Mouse (Mus musculus) heart, adult 11 months (tissue): ENCODE results near the gene Dclk2.

ENCODE experiments used
- DNase-seq: peaks from one replicate; pipeline ENCODE4 v3.0.0; 2022

Gene Dclk2

GRCm38 (mm10) chr3:86842461-86842860 is 78.2 kb downstream of the Dclk2 start:
- DNase-seq = peak; percentile 15

GRCm38 (mm10) chr3:86839606-86840005 is 81.0 kb downstream of the Dclk2 start:
- no peak for DNase-seq

GRCm38 (mm10) chr3:86837386-86837785 is 83.3 kb downstream of the Dclk2 start:
- DNase-seq = peak; percentile 27

DNA sequence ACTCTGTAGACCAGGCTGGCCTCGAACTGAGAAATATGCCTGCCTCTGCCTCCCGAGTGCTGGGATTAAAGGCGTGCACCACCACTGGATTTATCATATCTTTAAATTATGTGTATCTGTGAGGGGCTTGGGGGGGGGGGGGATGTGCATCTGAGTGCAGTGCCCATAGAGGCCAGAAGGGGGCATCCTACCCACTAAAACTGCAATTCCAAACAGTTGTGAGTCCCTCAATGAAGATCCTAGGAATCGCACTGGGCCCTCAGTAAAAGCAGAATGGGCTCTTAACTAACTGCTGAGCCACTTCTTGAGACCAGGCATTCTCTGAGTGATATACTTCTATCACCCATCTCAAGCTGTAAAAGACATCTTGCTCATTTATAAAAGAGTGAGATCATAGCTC is 85.5 kb downstream of the Dclk2 start:
- peak; percentile 50 for DNase-seq

DNA sequence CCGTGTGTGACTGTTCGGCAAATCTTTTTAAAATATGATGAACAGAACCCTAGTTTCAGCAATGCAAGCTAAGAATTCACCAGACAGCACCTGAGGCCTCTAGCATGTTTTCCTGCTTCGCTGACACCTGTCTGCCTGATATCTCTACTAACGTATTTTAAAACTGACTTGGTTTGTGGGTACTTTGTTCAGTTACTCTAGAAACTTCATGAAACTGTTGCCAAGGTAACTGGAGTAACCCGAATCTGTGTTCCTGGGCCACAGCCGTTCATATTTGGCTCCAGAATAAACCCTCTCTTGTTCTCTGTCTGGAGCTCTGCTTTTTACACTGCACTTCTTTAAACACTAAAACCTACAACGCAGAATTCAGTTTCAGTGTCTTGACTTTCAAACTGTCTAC is 86.3 kb downstream of the Dclk2 start:
- DNase-seq = peak; percentile 19

DNA sequence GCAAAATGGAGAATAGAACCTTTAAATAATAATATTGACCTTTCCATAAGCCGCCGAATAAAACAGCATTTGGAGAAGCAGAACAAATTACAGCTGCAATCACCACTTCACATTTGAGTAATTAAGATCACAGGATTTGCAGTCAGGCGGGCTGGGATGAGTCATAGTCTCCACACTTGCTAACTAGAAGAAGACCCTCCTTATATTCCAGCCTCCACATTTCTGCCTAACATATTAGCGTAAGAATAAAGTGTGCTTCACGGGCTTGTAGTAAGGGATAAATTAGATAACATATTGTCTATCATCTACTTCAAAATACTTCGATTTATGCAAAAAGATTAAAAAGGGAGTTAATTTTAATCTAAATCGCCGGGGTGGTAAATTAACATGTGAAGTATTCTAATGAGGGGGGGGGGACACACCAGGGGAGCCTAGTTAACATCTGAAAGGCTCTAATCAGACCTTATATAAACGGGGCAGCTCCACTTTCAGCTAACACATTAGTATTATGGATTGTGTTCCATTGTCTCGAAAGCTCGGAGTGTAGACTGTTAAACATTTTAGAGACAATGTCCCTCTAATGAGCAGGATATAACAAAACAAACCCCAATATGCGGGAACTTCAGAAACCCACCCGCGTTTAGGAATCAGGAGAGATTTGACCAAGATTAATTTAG is 87.9 kb downstream of the Dclk2 start:
- DNase-seq = peak; percentile 14

- no peak for DNase-seq
Measured at GRCm38 (mm10) chr3:86832115-86832514, 88.5 kb downstream of the Dclk2 start.

DNA sequence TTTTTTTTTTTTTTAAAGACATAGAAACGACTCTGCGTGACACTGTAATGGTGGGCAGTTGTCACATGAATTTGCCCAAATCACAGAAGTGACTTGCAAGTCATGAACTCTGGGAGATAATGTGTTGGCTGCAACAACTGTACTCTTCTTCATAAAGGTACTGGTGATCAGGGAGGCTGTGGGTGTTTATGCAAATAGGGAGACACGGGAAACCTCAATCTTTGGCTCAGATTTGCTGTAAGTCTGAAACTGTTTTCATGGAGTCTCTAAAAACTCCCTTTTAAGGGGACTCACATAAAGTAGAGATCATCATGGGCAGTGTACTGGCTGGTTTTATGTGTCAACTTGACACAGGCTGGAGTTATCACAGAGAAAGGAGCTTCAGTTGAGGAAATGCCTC is 93.1 kb downstream of the Dclk2 start:
- DNase-seq = no peak

- DNase-seq = peak; percentile 61
Measured at GRCm38 (mm10) chr3:86821383-86821782, 99.3 kb downstream of the Dclk2 start.

GRCm38 (mm10) chr3:86820344-86820743 is 100.3 kb downstream of the Dclk2 start:
- DNase-seq = peak; percentile 29

DNA sequence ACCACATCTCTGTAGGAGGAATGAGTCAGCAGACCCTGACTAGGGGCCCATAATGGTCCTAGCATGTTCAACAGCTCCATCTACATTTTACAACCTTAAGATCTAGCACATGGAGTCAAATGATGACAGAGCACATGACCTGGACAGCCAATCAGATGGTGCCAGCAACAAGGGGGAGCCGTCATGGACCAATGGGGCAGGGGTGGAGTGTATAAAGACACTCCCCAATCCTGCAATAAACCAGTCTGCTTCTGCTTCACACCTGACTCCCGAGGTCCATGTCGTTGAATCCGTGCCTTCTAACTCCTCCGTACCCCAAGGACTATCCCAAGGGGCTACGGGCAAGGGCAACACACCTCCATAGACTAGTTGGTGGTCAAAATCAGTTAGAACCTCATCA is 101.3 kb downstream of the Dclk2 start:
- DNase-seq = peak; percentile 76

DNA sequence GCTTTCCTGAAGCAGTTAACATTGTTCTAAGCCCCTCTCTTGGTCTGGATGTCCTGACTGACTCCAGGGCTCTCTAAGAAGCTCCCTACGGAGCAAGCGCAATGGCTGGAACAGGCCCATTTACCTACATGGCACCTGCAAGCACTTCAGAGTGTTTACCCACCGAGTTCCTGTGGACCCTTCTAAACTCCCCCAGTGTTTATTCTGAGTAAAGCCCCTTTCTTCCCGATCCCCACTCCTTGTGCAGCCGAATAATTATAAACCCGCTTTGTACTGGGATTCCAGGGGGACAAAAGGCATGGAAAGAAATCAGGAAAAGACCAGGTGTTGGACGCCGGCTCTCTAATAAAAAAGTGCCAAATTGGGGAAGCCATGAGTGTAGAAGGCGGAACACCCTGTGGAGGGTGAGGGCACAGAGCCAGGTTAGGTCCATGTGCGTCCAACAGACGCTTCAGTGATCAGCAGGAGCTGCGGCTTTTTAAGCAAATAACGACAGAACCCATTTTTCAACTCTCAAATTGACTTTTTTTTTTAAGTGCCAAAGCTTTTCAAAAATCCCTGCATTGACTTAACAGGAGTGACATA is 102.6 kb downstream of the Dclk2 start:
- DNase-seq = peak; percentile 56

- DNase-seq = peak; percentile 98
Measured at GRCm38 (mm10) chr3:86812689-86813088, 108.0 kb downstream of the Dclk2 start.

DNA sequence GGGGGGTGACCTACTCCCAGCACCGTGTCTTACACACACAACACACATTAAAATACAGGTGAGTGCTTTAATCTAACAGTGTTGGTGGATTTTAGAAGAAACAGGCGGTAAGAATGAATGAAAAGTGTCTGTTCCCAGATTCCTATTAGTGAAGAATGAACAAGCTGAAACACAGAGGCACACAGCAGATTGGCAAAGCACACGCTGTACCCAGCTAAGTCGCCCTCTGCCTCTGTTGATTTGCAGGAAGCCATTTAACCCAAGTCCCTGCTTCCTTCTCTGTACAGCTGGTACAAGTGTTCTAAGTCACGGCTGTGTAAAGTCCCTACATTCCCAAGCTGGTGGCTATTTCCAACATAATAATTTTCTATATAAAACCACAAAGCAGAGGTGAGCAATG is 109.7 kb downstream of the Dclk2 start:
- DNase-seq = no peak

- DNase-seq = peak; percentile 16
Measured at GRCm38 (mm10) chr3:86809646-86810045, 111.0 kb downstream of the Dclk2 start.

GRCm38 (mm10) chr3:86809199-86809598 is 111.5 kb downstream of the Dclk2 start:
- no peak for DNase-seq

- peak; percentile 88 for DNase-seq
Measured at GRCm38 (mm10) chr3:86807750-86808467, 112.7 kb downstream of the Dclk2 start.

GRCm38 (mm10) chr3:86806834-86807233 is 113.8 kb downstream of the Dclk2 start:
- DNase-seq = peak; percentile 55

- peak; percentile 80 for DNase-seq
Measured at GRCm38 (mm10) chr3:86804265-86804664, 116.4 kb downstream of the Dclk2 start.

GRCm38 (mm10) chr3:86802825-86803224 is 117.8 kb downstream of the Dclk2 start:
- peak; percentile 78 for DNase-seq

DNA sequence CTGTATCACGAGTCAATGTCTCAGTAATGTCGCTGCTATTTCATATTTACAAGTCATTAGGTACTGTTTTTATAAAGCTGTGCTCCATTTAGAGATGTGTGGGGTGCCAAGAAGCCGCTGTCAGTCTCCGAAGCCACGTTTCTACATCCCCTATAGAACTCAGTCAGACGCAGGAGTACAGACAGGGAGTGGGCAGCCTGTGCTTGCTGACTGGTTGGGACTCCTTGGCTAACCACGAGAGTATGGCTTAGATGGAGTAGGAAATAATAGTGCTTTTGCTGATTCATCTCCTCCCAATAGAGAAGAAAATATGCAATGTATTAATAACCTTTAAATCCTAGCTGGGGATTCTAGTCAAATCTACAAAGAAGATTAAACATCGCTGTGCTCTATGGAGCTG is 119.8 kb downstream of the Dclk2 start:
- DNase-seq = peak; percentile 76

DNA sequence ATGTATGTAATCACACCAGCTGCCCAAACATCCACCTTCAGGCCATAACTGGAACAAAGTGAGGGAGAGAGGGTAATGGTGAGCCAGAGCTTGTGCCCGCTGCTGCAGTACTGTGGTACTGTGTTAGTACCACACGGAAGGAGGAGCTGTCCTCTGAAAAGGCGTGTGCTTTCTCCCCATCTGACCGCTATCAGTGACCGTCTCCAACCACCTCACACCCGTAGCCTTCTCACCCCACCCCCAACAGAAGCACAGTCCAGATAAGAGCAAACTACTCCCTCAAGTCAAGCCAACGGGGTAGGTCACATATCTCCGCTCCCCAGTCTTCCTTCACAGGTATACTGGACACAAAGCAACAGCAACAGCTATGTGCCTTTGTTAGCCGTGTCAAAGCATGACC is 121.6 kb downstream of the Dclk2 start:
- no peak for DNase-seq

DNA sequence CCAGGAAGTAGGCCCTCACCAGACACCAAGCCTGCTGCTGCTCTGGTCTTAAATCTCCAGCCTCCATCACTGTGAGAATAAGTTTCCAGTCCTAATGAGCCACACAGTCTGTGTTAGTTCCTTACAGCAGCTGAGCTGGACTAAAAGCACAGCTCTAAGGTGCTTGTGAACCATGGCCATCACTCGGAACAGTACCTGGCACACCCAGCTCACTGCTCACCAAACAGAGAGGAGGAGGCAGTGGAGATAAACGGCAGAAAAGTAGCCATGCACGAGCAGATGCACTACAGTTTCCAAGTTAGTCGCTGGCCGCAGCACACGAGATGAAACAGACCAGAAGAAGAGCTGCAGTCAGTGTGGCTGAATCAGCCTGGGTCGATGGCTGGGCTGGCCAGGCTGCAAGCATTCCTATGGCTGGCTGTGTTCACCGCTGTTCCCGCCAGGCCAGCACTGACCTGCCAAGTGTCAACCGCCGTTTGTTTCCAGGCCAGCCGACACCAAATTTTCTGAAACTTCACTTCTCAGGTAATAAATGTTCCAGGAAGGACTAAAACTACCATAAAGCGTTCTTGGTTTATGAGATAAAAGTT is 122.7 kb downstream of the Dclk2 start:
- no peak for DNase-seq

- no peak for DNase-seq
Measured at GRCm38 (mm10) chr3:86796716-86797115, 123.9 kb downstream of the Dclk2 start.
